In the genomic region with DNA sequence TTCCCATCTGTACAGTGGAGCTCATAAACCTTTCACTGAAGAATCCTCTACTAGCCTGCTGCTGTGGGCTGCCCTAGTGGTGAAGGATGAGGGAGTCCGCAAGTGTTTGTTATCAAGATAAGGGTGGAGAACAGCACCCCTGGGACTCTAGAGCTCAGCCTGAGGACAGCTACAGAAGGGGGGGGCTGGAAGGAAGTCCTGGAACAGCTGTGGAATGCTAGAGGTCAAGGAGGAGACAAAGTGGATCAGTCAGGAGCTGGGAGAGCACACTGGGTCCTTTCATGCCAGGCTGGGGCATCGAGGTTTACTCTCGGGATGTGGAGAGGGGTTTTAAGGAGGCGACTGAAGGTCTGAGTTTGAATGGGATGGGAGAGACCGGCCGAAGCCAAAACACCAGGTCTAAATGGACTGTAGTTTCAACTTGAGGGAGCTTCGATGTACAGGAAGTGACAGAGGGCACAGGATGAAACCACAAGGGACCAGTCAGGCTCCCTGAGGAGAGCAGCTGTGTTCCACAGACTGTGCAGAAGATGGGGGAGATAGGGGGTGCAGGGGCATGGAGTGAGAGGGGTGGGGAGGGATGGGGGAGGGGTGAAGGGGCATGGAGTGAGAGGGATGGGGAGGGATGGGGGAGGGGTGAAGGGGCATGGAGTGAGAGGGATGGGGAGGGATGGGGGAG, we compare ENCODE assay signal across 8 mouse cellular contexts. TPM values are rescaled to one million over a fixed set of nuclear protein-coding genes. Genes with fewer than 3 reads are reported as not detected.
DNase-seq lines count a peak whose midpoint lies in the region; ATAC-seq and TF ChIP-seq lines count a peak whose summit lies in the region.

No protein-coding gene starts in this region.

- peak; percentile 22 for TF ChIP-seq CTCF in intestine, postnatal 0 days (IDR thresholded peaks at IDR 0.05; ENCODE audit: low read depth)
- 0 out of 2 replicates have a peak, but pooled peaks have one; percentile 13 for TF ChIP-seq CTCF in liver, postnatal 0 days (IDR thresholded peaks at IDR 0.05; ENCODE audit: low read depth)

- 70% methylated on average over 7 of the region's 7 CpGs for WGBS in limb, embryonic 13.5 days
- WGBS in limb, embryonic 10.5 days = 73% methylated on average over 7 of the region's 7 CpGs
- 33% methylated on average over 7 of the region's 7 CpGs for WGBS in embryonic facial prominence, embryonic 12.5 days
- 60% methylated on average over 7 of the region's 7 CpGs for WGBS in intestine, postnatal 0 days
- 38% methylated on average over 7 of the region's 7 CpGs for WGBS in liver, postnatal 0 days (ENCODE audit: insufficient replicate concordance)

- no peak overlapping the region for H3K4me3 ChIP-seq in limb, embryonic 13.5 days
- no peak overlapping the region for H3K4me3 ChIP-seq in limb, embryonic 10.5 days
- H3K4me3 ChIP-seq in embryonic facial prominence, embryonic 12.5 days = peak overlapping the region; percentile 14; the same call in 1 of the 2 replicates
- peak overlapping the region; percentile 30 for H3K4me3 ChIP-seq in intestine, postnatal 0 days (ENCODE audit: low read depth, low read length)
- no peak overlapping the region for H3K4me3 ChIP-seq in liver, postnatal 0 days (ENCODE audit: low read depth, low read length)

- H3K9ac ChIP-seq in limb, embryonic 13.5 days = no peak overlapping the region
- no peak overlapping the region for H3K9ac ChIP-seq in embryonic facial prominence, embryonic 12.5 days
- peak overlapping the region; percentile 24; the same call in 1 of the 2 replicates for H3K9ac ChIP-seq in intestine, postnatal 0 days (ENCODE audit: low read depth, low read length)
- H3K9ac ChIP-seq in liver, postnatal 0 days (replicated peaks) = no peak overlapping the region

- H3K9me3 ChIP-seq in limb, embryonic 13.5 days = no peaks in the 10 kb centered on the region
- H3K9me3 ChIP-seq in limb, embryonic 10.5 days (replicated peaks) = no peaks in the 10 kb centered on the region
- no peaks in the 10 kb centered on the region for H3K9me3 ChIP-seq in embryonic facial prominence, embryonic 12.5 days
- no peaks in the 10 kb centered on the region for H3K9me3 ChIP-seq in intestine, postnatal 0 days (ENCODE audit: control insufficient read depth)
- no peaks in the 10 kb centered on the region for H3K9me3 ChIP-seq in liver, postnatal 0 days (ENCODE audit: low read length)

- peak overlapping the region; percentile 21; the same call in 1 of the 2 replicates for H3K4me2 ChIP-seq in limb, embryonic 13.5 days (replicated peaks)
- H3K4me2 ChIP-seq in embryonic facial prominence, embryonic 12.5 days (replicated peaks) = peak overlapping the region; percentile 12; the same call in 1 of the 2 replicates
- H3K4me2 ChIP-seq in intestine, postnatal 0 days (replicated peaks; ENCODE audit: low read depth) = peak overlapping the region; percentile 48
- peak overlapping the region; percentile 32 for H3K4me2 ChIP-seq in liver, postnatal 0 days (ENCODE audit: low read depth, low read length)

- no peak for DNase-seq in limb, embryonic 10.5 days (ENCODE audit: low spot score)
- DNase-seq in liver, postnatal 0 days = no peak
- DNase-seq in left cerebral cortex, postnatal 25 days (ENCODE audit: low spot score in 2 of 2) = no peak
- DNase-seq in thymus, postnatal 4 days = no peak
- no peak for DNase-seq in adrenal gland, postnatal 25 days

- no peak overlapping the region for H3K27ac ChIP-seq in limb, embryonic 13.5 days
- H3K27ac ChIP-seq in limb, embryonic 10.5 days = no peak overlapping the region
- no peak overlapping the region for H3K27ac ChIP-seq in embryonic facial prominence, embryonic 12.5 days
- H3K27ac ChIP-seq in intestine, postnatal 0 days (ENCODE audit: low read depth, low read length) = peak overlapping the region; percentile 57; the same call in 1 of the 2 replicates
- peak overlapping the region; percentile 6; the same call in 1 of the 2 replicates for H3K27ac ChIP-seq in liver, postnatal 0 days (ENCODE audit: low read depth)

- H3K36me3 ChIP-seq in limb, embryonic 13.5 days = peaks cover 4% of the 10 kb centered on the region
- no peaks in the 10 kb centered on the region for H3K36me3 ChIP-seq in limb, embryonic 10.5 days
- H3K36me3 ChIP-seq in embryonic facial prominence, embryonic 12.5 days = no peaks in the 10 kb centered on the region
- H3K36me3 ChIP-seq in intestine, postnatal 0 days (ENCODE audit: control insufficient read depth, insufficient read depth) = peaks cover 4% of the 10 kb centered on the region; the same call in 1 of the 2 replicates
- H3K36me3 ChIP-seq in liver, postnatal 0 days (replicated peaks; ENCODE audit: insufficient read depth, low read length) = no peaks in the 10 kb centered on the region

- no peak for ATAC-seq in limb, embryonic 13.5 days (ENCODE audit: low FRiP score, low read depth)
- ATAC-seq in embryonic facial prominence, embryonic 12.5 days (ENCODE audit: insufficient number of reproducible peaks, insufficient read depth, low FRiP score, low TSS enrichment) = no peak
- ATAC-seq in intestine, postnatal 0 days = no peak
- no peak for ATAC-seq in liver, postnatal 0 days

- intact Hi-C loops in left cerebral cortex, postnatal 25 days (cut with DNase I) = no loop called here

- TF ChIP-seq EP300 in liver, postnatal 0 days (IDR thresholded peaks at IDR 0.05; ENCODE audit: low read depth) = no peak

- H3K4me1 ChIP-seq in limb, embryonic 13.5 days = peaks cover 39% of the 10 kb centered on the region
- peaks cover 43% of the 10 kb centered on the region for H3K4me1 ChIP-seq in limb, embryonic 10.5 days
- peaks cover 31% of the 10 kb centered on the region for H3K4me1 ChIP-seq in embryonic facial prominence, embryonic 12.5 days
- 0 out of 2 replicates have a peak, but pooled peaks cover 10% of the 10 kb centered on the region for H3K4me1 ChIP-seq in intestine, postnatal 0 days (replicated peaks; ENCODE audit: control insufficient read depth, insufficient read depth, low read length)
- peaks cover 30% of the 10 kb centered on the region for H3K4me1 ChIP-seq in liver, postnatal 0 days (ENCODE audit: insufficient read depth)

- no peaks in the 10 kb centered on the region for H3K27me3 ChIP-seq in limb, embryonic 13.5 days
- H3K27me3 ChIP-seq in limb, embryonic 10.5 days (ENCODE audit: low read depth, poor library complexity, severe bottlenecking) = peaks cover 20% of the 10 kb centered on the region
- H3K27me3 ChIP-seq in embryonic facial prominence, embryonic 12.5 days = no peaks in the 10 kb centered on the region
- H3K27me3 ChIP-seq in intestine, postnatal 0 days (replicated peaks; ENCODE audit: control insufficient read depth, insufficient read depth, low read length) = no peaks in the 10 kb centered on the region
- peaks cover 12% of the 10 kb centered on the region; the same call in 1 of the 2 replicates for H3K27me3 ChIP-seq in liver, postnatal 0 days (ENCODE audit: insufficient read depth, low read length)

RNA-seq across cellular contexts. Expression of a gene that starts 2.2 kb away (rescaled TPM):
- polyA plus RNA-seq in limb, embryonic 13.5 days (2015; fragmentation: Nextera tagmentation; extraction: Ambion mirVana) = 201 and 204 TPM in 2 replicates
- 30.1 and 62.7 TPM in 2 replicates for polyA plus RNA-seq in limb, embryonic 10.5 days (2016; fragmentation: Nextera tagmentation; extraction: Ambion mirVana)
- polyA plus RNA-seq in embryonic facial prominence, embryonic 12.5 days (2016; fragmentation: Nextera tagmentation; extraction: Ambion mirVana) = 182 and 184 TPM in 2 replicates
- 1,325 and 1,382 TPM in 2 replicates for polyA plus RNA-seq in intestine, postnatal 0 days (2015; fragmentation: Nextera tagmentation; extraction: Ambion mirVana)
- polyA plus RNA-seq in liver, postnatal 0 days (2015; fragmentation: Nextera tagmentation; extraction: Ambion mirVana) = 50.4 and 51.2 TPM in 2 replicates
- total RNA-seq in left cerebral cortex, postnatal 25 days (2021) = 10 to 100 TPM; 14.7 to 16.1 TPM
- total RNA-seq in adrenal gland, postnatal 25 days (2021) = 42.3 and 50.9 TPM in 2 replicates

Comparison
In these comparisons a context has a peak if more than half of its experiments do, and no peak if none do; other contexts are left out.
1. H3K27ac ChIP-seq: peak in intestine, postnatal 0 days (single experiment) and liver, postnatal 0 days (single experiment); none in limb, embryonic 13.5 days (single experiment), limb, embryonic 10.5 days (single experiment) and embryonic facial prominence, embryonic 12.5 days (single experiment).
2. H3K4me3 ChIP-seq: peak in embryonic facial prominence, embryonic 12.5 days (single experiment) and intestine, postnatal 0 days (single experiment); none in limb, embryonic 13.5 days (single experiment), limb, embryonic 10.5 days (single experiment) and liver, postnatal 0 days (single experiment).
3. Peak in every context shown above with its lines, with median percentiles within 50 percentile points of each other: H3K4me2 ChIP-seq.